Mouse (Mus musculus): ENCODE measurements around the gene Cisd1. TPM values are rescaled to one million over a fixed set of nuclear protein-coding genes. Genes with fewer than 3 reads are reported as not detected.

The Cisd1 gene
- polyA plus RNA-seq, 1 experiment from 2014 or later, result 261 TPM

DNA sequence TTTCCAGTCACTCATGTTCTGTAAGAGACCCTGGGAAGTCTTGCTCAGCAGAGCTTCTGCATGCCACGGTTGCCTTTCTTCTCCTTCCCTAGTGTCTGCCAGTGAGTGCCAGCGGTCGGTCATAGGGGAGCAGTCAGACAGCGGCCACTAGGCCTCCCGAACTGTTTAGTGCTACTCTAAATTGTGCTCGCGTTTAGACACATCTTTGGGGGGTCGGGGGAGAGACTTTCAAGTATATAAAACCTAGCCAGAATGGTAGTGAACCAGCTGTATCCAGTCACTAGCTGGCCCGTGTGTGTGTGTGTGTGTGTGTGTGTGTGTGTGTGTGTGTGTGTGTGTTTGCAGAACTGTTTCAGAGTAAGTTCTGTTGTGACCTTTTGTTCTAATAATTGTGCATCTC is 9.1 kb upstream of the Cisd1 start:
- peaks cover 15% of the 10 kb centered on the region for H3K4me1 ChIP-seq (ENCODE audit: insufficient read depth)
- no peak for DNase-seq
- H3K27ac ChIP-seq (ENCODE audit: low read depth), result no peak overlapping the region
- no peak for TF ChIP-seq EP300 (IDR thresholded peaks at IDR 0.05; ENCODE audit: low read depth)
- TF ChIP-seq CTCF (IDR thresholded peaks at IDR 0.05; ENCODE audit: low read depth), result no peak
- no peak overlapping the region for H3K9ac ChIP-seq (replicated peaks)
- ATAC-seq, result 0 out of 2 replicates have a peak, but pooled peaks have one; percentile 22
- H3K27me3 ChIP-seq (ENCODE audit: insufficient read depth, low read length), result no peaks in the 10 kb centered on the region
- H3K4me3 ChIP-seq (ENCODE audit: low read depth, low read length), result no peak overlapping the region
- 77% methylated on average over 9 of the region's 9 CpGs for WGBS (ENCODE audit: insufficient replicate concordance)
- H3K9me3 ChIP-seq (ENCODE audit: low read length), result no peaks in the 10 kb centered on the region
- H3K36me3 ChIP-seq (replicated peaks; ENCODE audit: insufficient read depth, low read length), result peaks cover 15% of the 10 kb centered on the region
- H3K4me2 ChIP-seq (ENCODE audit: low read depth, low read length), result no peak overlapping the region

GRCm38 (mm10) chr10:71351301-71351700 is 6.5 kb upstream of the Cisd1 start:
- DNase-seq, result no peak
- no peak for TF ChIP-seq EP300 (IDR thresholded peaks at IDR 0.05; ENCODE audit: low read depth)
- TF ChIP-seq CTCF (IDR thresholded peaks at IDR 0.05; ENCODE audit: low read depth), result no peak
- no peak for ATAC-seq
- Histone ChIP-seq H3K9ac (replicated peaks) (no peak overlapping the region), H3K9me3 (ENCODE audit: low read length) (no peaks in the 10 kb centered on the region), H3K4me1 (ENCODE audit: insufficient read depth) (peaks cover 20% of the 10 kb centered on the region), H3K36me3 (replicated peaks; ENCODE audit: insufficient read depth, low read length) (peaks cover 15% of the 10 kb centered on the region), H3K27ac (ENCODE audit: low read depth) (no peak overlapping the region), H3K27me3 (ENCODE audit: insufficient read depth, low read length) (no peaks in the 10 kb centered on the region), H3K4me3 (ENCODE audit: low read depth, low read length) (no peak overlapping the region), H3K4me2 (ENCODE audit: low read depth, low read length) (no peak overlapping the region)
- 90% methylated on average over 7 of the region's 7 CpGs for WGBS (ENCODE audit: insufficient replicate concordance)

GRCm38 (mm10) chr10:71349290-71349689 is 4.5 kb upstream of the Cisd1 start:
- no peak for TF ChIP-seq EP300 (IDR thresholded peaks at IDR 0.05; ENCODE audit: low read depth)
- no peak for TF ChIP-seq CTCF (IDR thresholded peaks at IDR 0.05; ENCODE audit: low read depth)
- H3K9me3 ChIP-seq (ENCODE audit: low read length), result no peaks in the 10 kb centered on the region
- DNase-seq, result no peak
- H3K27me3 ChIP-seq (ENCODE audit: insufficient read depth, low read length), result no peaks in the 10 kb centered on the region
- peaks cover 29% of the 10 kb centered on the region for H3K4me1 ChIP-seq (ENCODE audit: insufficient read depth)
- WGBS (ENCODE audit: insufficient replicate concordance), result 57% methylated on average over 1 of the region's 1 CpGs
- H3K4me3 ChIP-seq (ENCODE audit: low read depth, low read length), result peak overlapping the region; percentile 77
- H3K9ac ChIP-seq (replicated peaks), result peak overlapping the region; percentile 86; the same call in 1 of the 2 replicates
- peak overlapping the region; percentile 84 for H3K27ac ChIP-seq (ENCODE audit: low read depth)
- peaks cover 11% of the 10 kb centered on the region for H3K36me3 ChIP-seq (replicated peaks; ENCODE audit: insufficient read depth, low read length)
- peak overlapping the region; percentile 84 for H3K4me2 ChIP-seq (ENCODE audit: low read depth, low read length)
- ATAC-seq, result no peak

DNA sequence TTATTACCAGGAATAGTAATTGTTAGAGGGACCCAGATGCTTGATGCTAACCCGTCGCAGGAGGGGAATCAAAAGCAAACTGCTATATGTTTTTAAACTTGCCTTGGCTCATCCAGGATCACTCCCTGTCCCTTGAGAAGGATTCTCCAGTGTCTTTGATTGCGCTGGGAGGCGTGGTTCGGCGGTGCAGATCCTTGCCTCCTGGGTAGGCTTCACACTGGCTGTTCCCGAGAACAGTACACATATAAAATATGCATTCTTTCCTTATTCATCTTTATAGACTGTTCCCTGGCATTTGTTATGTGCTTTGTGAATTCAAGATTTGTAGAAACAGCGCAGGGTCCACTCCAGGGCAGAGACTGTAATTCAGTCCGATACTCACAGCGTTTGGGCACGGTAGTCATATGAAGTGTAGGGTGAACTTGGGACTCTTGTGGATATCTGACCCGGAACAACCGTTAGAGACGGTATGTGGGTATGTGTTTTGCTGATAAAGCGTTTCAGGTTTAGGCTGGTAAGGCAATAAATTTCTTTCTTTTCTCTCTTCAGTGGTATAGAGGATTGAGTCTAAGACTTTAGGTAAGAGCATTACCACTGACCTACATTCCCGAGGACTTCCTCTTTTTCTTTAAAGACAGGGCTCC is 4.0 kb upstream of the Cisd1 start:
- ATAC-seq (no peak), DNase-seq (no peak)
- H3K9ac ChIP-seq (replicated peaks), result peak overlapping the region; percentile 86
- WGBS (ENCODE audit: insufficient replicate concordance), result 6% methylated on average over 16 of the region's 16 CpGs
- TF ChIP-seq CTCF (IDR thresholded peaks at IDR 0.05; ENCODE audit: low read depth) (no peak), EP300 (IDR thresholded peaks at IDR 0.05; ENCODE audit: low read depth) (0 out of 2 replicates have a peak, but pooled peaks have one; percentile 10)
- H3K27me3 ChIP-seq (ENCODE audit: insufficient read depth, low read length), result no peaks in the 10 kb centered on the region
- H3K4me1 ChIP-seq (ENCODE audit: insufficient read depth), result peaks cover 29% of the 10 kb centered on the region
- H3K4me2 ChIP-seq (ENCODE audit: low read depth, low read length), result peak overlapping the region; percentile 84
- peak overlapping the region; percentile 77 for H3K4me3 ChIP-seq (ENCODE audit: low read depth, low read length)
- H3K9me3 ChIP-seq (ENCODE audit: low read length), result no peaks in the 10 kb centered on the region
- peaks cover 11% of the 10 kb centered on the region for H3K36me3 ChIP-seq (replicated peaks; ENCODE audit: insufficient read depth, low read length)
- H3K27ac ChIP-seq (ENCODE audit: low read depth), result peak overlapping the region; percentile 84

- DNase-seq, result peak; percentile 60
- under 1% methylated on average over 44 of the region's 48 CpGs for WGBS (ENCODE audit: insufficient replicate concordance)
- peak overlapping the region; percentile 86 for H3K9ac ChIP-seq (replicated peaks)
Observed at GRCm38 (mm10) chr10:71347964-71348636, 3.3 kb upstream of the Cisd1 start.

GRCm38 (mm10) chr10:71347509-71347949 is 2.8 kb upstream of the Cisd1 start, which contains the start of gene Ipmk:
TSS of gene Ipmk (plus strand) at chr10:71347763.
- Histone ChIP-seq H3K27me3 (ENCODE audit: insufficient read depth, low read length) (no peaks in the 10 kb centered on the region), H3K9ac (replicated peaks) (peak within 1 kb of the TSS; percentile 86), H3K36me3 (replicated peaks; ENCODE audit: insufficient read depth, low read length) (peaks cover 7% of the 10 kb centered on the region), H3K27ac (ENCODE audit: low read depth) (peak within 1 kb of the TSS; percentile 84), H3K4me2 (ENCODE audit: low read depth, low read length) (peak within 1 kb of the TSS; percentile 84), H3K4me3 (ENCODE audit: low read depth, low read length) (peak within 1 kb of the TSS; percentile 77), H3K4me1 (ENCODE audit: insufficient read depth) (peaks cover 31% of the 10 kb centered on the region), H3K9me3 (ENCODE audit: low read length) (no peaks in the 10 kb centered on the region)
- TF ChIP-seq EP300 (IDR thresholded peaks at IDR 0.05; ENCODE audit: low read depth) (no peak), CTCF (IDR thresholded peaks at IDR 0.05; ENCODE audit: low read depth) (no peak)
- WGBS (ENCODE audit: insufficient replicate concordance), result under 1% methylated on average over 39 of the region's 49 CpGs
- DNase-seq (peak; percentile 99), ATAC-seq (peak; percentile 87)

More at GRCm38 (mm10) chr10:71347964-71348636, 3.3 kb upstream of the Cisd1 start:
- H3K4me1 ChIP-seq (ENCODE audit: insufficient read depth), result peaks cover 31% of the 10 kb centered on the region
- ATAC-seq, result peak; percentile 8
- peak overlapping the region; percentile 84 for H3K27ac ChIP-seq (ENCODE audit: low read depth)
- peak overlapping the region; percentile 77 for H3K4me3 ChIP-seq (ENCODE audit: low read depth, low read length)
- no peaks in the 10 kb centered on the region for H3K27me3 ChIP-seq (ENCODE audit: insufficient read depth, low read length)
- H3K4me2 ChIP-seq (ENCODE audit: low read depth, low read length), result peak overlapping the region; percentile 84
- H3K36me3 ChIP-seq (replicated peaks; ENCODE audit: insufficient read depth, low read length), result peaks cover 8% of the 10 kb centered on the region
- H3K9me3 ChIP-seq (ENCODE audit: low read length), result no peaks in the 10 kb centered on the region
- TF ChIP-seq CTCF (IDR thresholded peaks at IDR 0.05; ENCODE audit: low read depth) (no peak), EP300 (IDR thresholded peaks at IDR 0.05; ENCODE audit: low read depth) (no peak)
